Mouse (Mus musculus) kidney, embryonic 15.5 days (tissue): Measurements from ENCODE around the gene Sumo2. TPM values are rescaled to one million over a fixed set of nuclear protein-coding genes. Genes with fewer than 3 reads are reported as not detected.
A peak's percentile ranks its signal among the peaks of the same experiment; 100 is the strongest.

Experiments
- ATAC-seq: fragments of 200-750 bp; cut with Nextera tagmentation; replicated peaks from 2 replicates; pipeline ENCODE4 v1.8.0; 2017; ENCODE audit warnings: moderate TSS enrichment; ENCODE audit not compliant: low FRiP score
- H3K27ac ChIP-seq: fragments of 300-500 bp; sonication (generic); 2 replicates; pipeline ENCODE4 v1.5.1; 2015; ENCODE audit warnings: mild to moderate bottlenecking, inconsistent platforms
- H3K27me3 ChIP-seq: fragments of 300-500 bp; sonication (generic); 2 replicates; pipeline ENCODE4 v1.6.1; 2015; ENCODE audit warnings: inconsistent platforms
- H3K36me3 ChIP-seq: fragments of 300-500 bp; sonication (generic); 2 replicates; pipeline ENCODE4 v1.6.1; 2015; ENCODE audit warnings: inconsistent platforms
- H3K4me1 ChIP-seq: fragments of 300-500 bp; sonication (generic); 2 replicates; pipeline ENCODE4 v1.6.1; 2015; ENCODE audit warnings: inconsistent platforms
- H3K4me2 ChIP-seq: fragments of 300-500 bp; sonication (generic); 2 replicates; pipeline ENCODE4 v1.6.1; 2015; ENCODE audit warnings: moderate library complexity, mild to moderate bottlenecking, inconsistent platforms
- H3K4me3 ChIP-seq: fragments of 300-500 bp; sonication (generic); replicated peaks from 2 replicates; pipeline ENCODE4 v1.5.1; 2015; ENCODE audit warnings: mild to moderate bottlenecking, inconsistent platforms
- H3K9ac ChIP-seq: fragments of 300-500 bp; sonication (generic); 2 replicates; pipeline ENCODE4 v1.6.1; 2015; ENCODE audit warnings: mild to moderate bottlenecking, inconsistent platforms
- H3K9me3 ChIP-seq: fragments of 300-500 bp; sonication (generic); replicated peaks from 2 replicates; pipeline ENCODE4 v1.6.1; 2016; ENCODE audit warnings: inconsistent platforms
- WGBS: fragments of 180-500 bp; shearing (Covaris S2); methylation state at CpG from one replicate; pipeline ENCODE4 v1.1.7; 2015; ENCODE audit warnings: mixed read lengths; 5-methylcytosine and 5-hydroxymethylcytosine counted together
- polyA plus RNA-seq: library from polyadenylated mRNA; unstranded; fragments of >200 nt; fragmentation: Nextera tagmentation; extraction: Ambion mirVana; gene quantifications from 2 replicates; pipeline ENCODE4 v1.2.1, GENCODE M21; 2015

Sumo2 gene
- polyA plus RNA-seq, result 1,007 and 1,133 TPM in 2 replicates

DNA sequence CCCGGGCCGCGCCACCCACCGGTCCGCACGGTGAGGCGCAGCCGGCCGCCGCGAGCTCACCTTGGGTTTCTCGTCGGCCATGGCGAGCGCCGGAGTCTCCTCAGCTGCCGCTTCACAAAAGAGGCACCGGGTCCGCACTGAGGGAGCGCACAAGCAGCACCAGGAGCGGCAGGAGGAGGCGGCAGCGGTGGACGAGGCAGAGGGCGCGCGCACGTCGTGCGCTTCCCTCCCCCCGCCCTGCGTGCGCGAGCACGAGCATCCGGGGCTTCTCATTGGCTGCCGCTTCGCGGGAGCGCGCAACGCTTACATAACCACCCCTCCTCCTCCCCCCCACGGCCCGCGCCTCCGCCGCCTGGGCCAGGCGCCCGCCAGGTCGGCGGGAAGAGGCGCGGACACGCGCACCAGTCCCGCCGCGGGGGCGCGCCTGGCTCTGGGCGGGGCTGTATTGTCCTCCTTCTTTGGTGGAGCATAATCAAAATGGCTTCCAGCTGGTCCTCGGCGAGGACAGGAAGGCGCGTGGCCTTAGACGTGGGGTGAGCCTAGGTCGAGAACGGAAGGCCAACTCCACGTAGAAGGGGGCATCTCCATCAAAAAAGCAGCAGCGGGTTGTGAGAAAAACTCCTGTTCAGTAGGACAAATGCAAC lies at the start of gene Sumo2:
TSS of gene Sumo2 (minus strand) at position 239 of the 644 bp plus-strand sequence.
- peak within 1 kb of the TSS; percentile 99 for H3K9ac ChIP-seq
- ATAC-seq, result peak; percentile 93
- H3K27me3 ChIP-seq, result no peaks in the 10 kb centered on the region
- peak within 1 kb of the TSS; percentile 100 for H3K27ac ChIP-seq
- no peaks in the 10 kb centered on the region for H3K9me3 ChIP-seq
- WGBS, result under 1% methylated on average over 70 of the region's 70 CpGs
- peak within 1 kb of the TSS; percentile 65 for H3K4me2 ChIP-seq
- peaks cover 31% of the 10 kb centered on the region for H3K36me3 ChIP-seq
- peak within 1 kb of the TSS; percentile 99 for H3K4me3 ChIP-seq
- peaks cover 26% of the 10 kb centered on the region for H3K4me1 ChIP-seq

- Histone ChIP-seq H3K27me3 (no peaks in the 10 kb centered on the region), H3K9ac (no peak overlapping the region), H3K9me3 (no peaks in the 10 kb centered on the region), H3K4me3 (no peak overlapping the region), H3K4me2 (no peak overlapping the region), H3K4me1 (no peaks in the 10 kb centered on the region), H3K36me3 (peaks cover 97% of the 10 kb centered on the region), H3K27ac (no peak overlapping the region)
- 86% methylated on average over 7 of the region's 7 CpGs for WGBS
- ATAC-seq, result no peak
Observed at GRCm38 (mm10) chr11:115585573-115586100, 49.6 kb upstream of the Sumo2 start.

DNA sequence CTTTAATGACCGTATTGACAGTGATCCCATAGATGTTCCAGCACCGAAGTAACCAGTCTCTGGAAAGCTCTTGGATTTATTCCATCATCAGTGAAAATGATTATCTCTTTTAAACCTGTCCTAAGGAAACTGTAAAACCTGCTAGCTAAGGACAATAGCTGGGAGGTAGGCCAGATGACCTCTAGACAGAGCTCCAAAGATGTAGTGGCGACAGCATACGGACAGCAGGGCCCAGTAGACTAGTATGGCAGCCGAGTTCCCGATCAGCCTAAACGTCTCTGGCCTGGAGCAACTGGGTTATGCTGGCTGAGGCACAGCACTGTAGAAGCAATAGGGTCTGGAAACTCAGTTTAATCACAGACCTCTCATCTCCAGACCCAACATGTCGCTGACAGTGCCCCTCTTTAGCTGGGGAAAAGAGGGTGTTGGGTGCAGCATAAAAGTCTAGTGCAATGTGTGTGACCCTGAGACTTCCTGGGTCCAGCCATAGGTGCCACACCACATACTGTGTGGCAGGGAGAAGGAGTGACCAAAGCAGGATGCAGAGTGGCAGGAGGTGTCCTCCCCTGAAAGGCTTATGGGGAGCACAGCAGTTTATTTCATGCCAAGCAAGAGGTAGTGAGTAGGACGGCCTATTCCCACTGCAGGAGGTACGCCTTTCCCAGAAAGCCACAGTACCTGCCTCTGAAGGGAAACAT lies 48.4 kb upstream of the Sumo2 start:
- ATAC-seq, result no peak
- WGBS, result 87% methylated on average over 10 of the region's 10 CpGs

GRCm38 (mm10) chr11:115582913-115583606 lies 47.0 kb upstream of the Sumo2 start:
- ATAC-seq, result no peak
- no peaks in the 10 kb centered on the region for H3K27me3 ChIP-seq
- H3K36me3 ChIP-seq, result peaks cover 99% of the 10 kb centered on the region
- no peaks in the 10 kb centered on the region for H3K9me3 ChIP-seq
- no peak overlapping the region for H3K27ac ChIP-seq
- H3K9ac ChIP-seq, result no peak overlapping the region
- no peaks in the 10 kb centered on the region for H3K4me1 ChIP-seq
- H3K4me2 ChIP-seq, result no peak overlapping the region
- H3K4me3 ChIP-seq, result no peak overlapping the region
- 85% methylated on average over 10 of the region's 10 CpGs for WGBS

More for the DNA sequence above, 48.4 kb upstream of the Sumo2 start:
- Histone ChIP-seq H3K4me2 (no peak overlapping the region), H3K4me3 (no peak overlapping the region), H3K36me3 (peaks cover 96% of the 10 kb centered on the region), H3K9ac (no peak overlapping the region), H3K27ac (no peak overlapping the region), H3K27me3 (no peaks in the 10 kb centered on the region), H3K4me1 (no peaks in the 10 kb centered on the region), H3K9me3 (no peaks in the 10 kb centered on the region)

GRCm38 (mm10) chr11:115579080-115579479 lies 43.0 kb upstream of the Sumo2 start:
- no peaks in the 10 kb centered on the region for H3K27me3 ChIP-seq
- H3K4me3 ChIP-seq, result no peak overlapping the region
- H3K4me1 ChIP-seq, result no peaks in the 10 kb centered on the region
- H3K4me2 ChIP-seq, result no peak overlapping the region
- no peak for ATAC-seq
- no peak overlapping the region for H3K27ac ChIP-seq
- H3K9me3 ChIP-seq, result no peaks in the 10 kb centered on the region
- no peak overlapping the region for H3K9ac ChIP-seq
- H3K36me3 ChIP-seq, result peaks cover 80% of the 10 kb centered on the region

GRCm38 (mm10) chr11:115564961-115565360 lies 28.9 kb upstream of the Sumo2 start:
- WGBS, result 14% methylated on average over 7 of the region's 7 CpGs
- no peak for ATAC-seq
- no peaks in the 10 kb centered on the region for H3K27me3 ChIP-seq

DNA sequence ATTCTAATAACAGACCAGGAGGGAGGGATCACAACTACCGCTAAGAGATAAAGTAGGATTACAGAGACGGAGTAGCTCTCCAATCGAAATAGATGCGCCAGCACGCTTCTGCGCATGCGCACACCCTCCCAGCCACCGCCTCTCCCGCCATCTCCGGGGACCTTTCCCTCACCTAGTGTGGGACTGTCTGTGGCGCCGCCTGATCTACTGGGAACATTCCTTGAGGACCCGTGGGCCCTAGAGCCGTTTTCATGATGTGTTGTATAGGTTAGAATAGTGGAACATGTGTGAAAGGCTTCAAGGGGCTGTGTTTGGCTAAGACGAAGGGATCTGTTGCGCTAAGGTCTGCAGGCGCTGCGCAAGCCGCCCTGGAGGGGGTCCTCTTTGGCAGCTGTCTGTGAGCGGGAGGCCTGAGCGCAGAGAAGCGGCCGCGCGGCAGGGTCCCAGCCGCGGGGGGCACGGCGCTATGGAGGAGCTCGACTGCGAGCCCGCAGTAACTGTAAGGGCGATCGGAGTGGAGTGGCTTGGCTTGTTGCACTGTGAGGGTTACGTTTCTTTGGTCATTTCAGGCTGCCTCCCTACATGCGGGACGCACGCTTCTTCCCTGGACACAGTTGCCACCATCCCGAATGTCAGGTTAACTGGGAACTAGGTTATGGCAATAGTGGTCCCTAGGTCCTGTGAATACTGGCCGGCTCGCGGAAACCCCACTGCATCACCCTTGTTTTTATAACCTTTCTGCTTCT lies 28.2 kb upstream of the Sumo2 start, which contains the start of gene Nup85:
TSS of gene Nup85 (plus strand) at position 371 of the 746 bp plus-strand sequence.
- H3K4me3 ChIP-seq, result peak within 1 kb of the TSS; percentile 84
- WGBS, result under 1% methylated on average over 42 of the region's 42 CpGs
- peaks cover 16% of the 10 kb centered on the region for H3K4me1 ChIP-seq
- H3K27ac ChIP-seq, result peak within 1 kb of the TSS; percentile 84
- no peaks in the 10 kb centered on the region for H3K9me3 ChIP-seq
- H3K36me3 ChIP-seq, result peaks cover 30% of the 10 kb centered on the region
- H3K27me3 ChIP-seq, result no peaks in the 10 kb centered on the region
- peak within 1 kb of the TSS; percentile 77 for H3K4me2 ChIP-seq
- peak within 1 kb of the TSS; percentile 73 for H3K9ac ChIP-seq
- ATAC-seq, result peak; percentile 94

More at GRCm38 (mm10) chr11:115564961-115565360, 28.9 kb upstream of the Sumo2 start:
- H3K36me3 ChIP-seq, result peaks cover 37% of the 10 kb centered on the region
- H3K27ac ChIP-seq, result no peak overlapping the region
- peak overlapping the region; percentile 84 for H3K4me3 ChIP-seq
- H3K4me1 ChIP-seq, result peaks cover 16% of the 10 kb centered on the region
- no peaks in the 10 kb centered on the region for H3K9me3 ChIP-seq
- H3K9ac ChIP-seq, result peak overlapping the region; percentile 73
- H3K4me2 ChIP-seq, result peak overlapping the region; percentile 77

DNA sequence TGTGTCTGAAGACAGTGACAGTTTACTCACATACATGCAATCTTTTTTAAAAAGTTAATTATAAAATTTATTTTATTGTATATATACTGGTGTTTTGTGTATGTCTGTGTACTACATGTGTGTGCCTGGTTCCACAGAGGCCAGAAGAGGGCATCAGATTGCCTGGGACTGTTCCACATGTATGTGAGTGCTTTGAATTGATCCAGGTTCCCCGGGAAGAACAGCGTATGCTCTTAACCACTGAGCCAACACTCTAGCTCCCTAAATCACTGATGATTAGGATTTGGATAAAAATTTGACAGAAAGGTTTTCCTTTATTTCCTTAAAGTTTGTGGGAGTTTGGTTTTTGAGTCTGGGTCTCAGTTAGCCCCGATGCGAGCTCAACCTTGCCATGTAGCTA lies 27.3 kb upstream of the Sumo2 start:
- ATAC-seq, result no peak

GRCm38 (mm10) chr11:115555717-115556116 lies 19.6 kb upstream of the Sumo2 start:
- H3K27ac ChIP-seq, result no peak overlapping the region
- no peak for ATAC-seq
- H3K4me2 ChIP-seq, result no peak overlapping the region
- no peak overlapping the region for H3K4me3 ChIP-seq
- H3K9me3 ChIP-seq, result no peaks in the 10 kb centered on the region
- 80% methylated on average over 17 of the region's 17 CpGs for WGBS
- no peaks in the 10 kb centered on the region for H3K36me3 ChIP-seq
- no peaks in the 10 kb centered on the region for H3K27me3 ChIP-seq
- H3K9ac ChIP-seq, result no peak overlapping the region
- no peaks in the 10 kb centered on the region for H3K4me1 ChIP-seq

More for the DNA sequence above, 27.3 kb upstream of the Sumo2 start:
- Histone ChIP-seq H3K9ac (peak overlapping the region; percentile 73), H3K4me1 (peaks cover 16% of the 10 kb centered on the region), H3K9me3 (no peaks in the 10 kb centered on the region), H3K27ac (peak overlapping the region; percentile 84), H3K4me2 (peak overlapping the region; percentile 77), H3K4me3 (peak overlapping the region; percentile 84), H3K36me3 (peaks cover 21% of the 10 kb centered on the region), H3K27me3 (no peaks in the 10 kb centered on the region)
- WGBS, result 41% methylated on average over 4 of the region's 4 CpGs

DNA sequence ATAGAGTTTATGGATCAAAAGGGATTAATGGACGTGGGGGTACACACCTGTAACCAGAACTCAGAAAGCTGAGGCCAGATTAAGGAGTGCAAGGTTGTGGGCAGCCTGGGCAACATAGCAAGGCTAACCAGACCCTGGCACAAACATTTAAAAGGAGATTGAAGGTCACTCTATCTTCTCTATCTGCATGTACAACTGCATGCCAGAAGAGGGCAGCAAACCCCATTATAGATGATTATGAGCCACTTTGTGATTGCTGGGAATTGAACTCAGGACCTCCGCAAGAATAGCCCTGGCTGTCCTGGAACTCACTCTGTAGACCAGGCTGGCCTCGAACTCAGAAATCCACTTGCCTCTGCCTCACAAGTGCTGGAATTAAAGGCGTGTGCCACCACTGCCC lies 16.7 kb upstream of the Sumo2 start:
- Histone ChIP-seq H3K27ac (no peak overlapping the region), H3K9me3 (peaks cover 4% of the 10 kb centered on the region; the same call in 1 of the 2 replicates), H3K27me3 (no peaks in the 10 kb centered on the region), H3K9ac (no peak overlapping the region), H3K4me2 (no peak overlapping the region), H3K36me3 (no peaks in the 10 kb centered on the region), H3K4me1 (no peaks in the 10 kb centered on the region), H3K4me3 (no peak overlapping the region)
- ATAC-seq, result no peak
- WGBS, result 66% methylated on average over 4 of the region's 4 CpGs

- H3K4me2 ChIP-seq, result no peak overlapping the region
- no peaks in the 10 kb centered on the region; the same call in 1 of the 2 replicates for H3K27me3 ChIP-seq
- no peaks in the 10 kb centered on the region for H3K9me3 ChIP-seq
- no peak overlapping the region for H3K4me3 ChIP-seq
- ATAC-seq, result no peak
- no peak overlapping the region for H3K27ac ChIP-seq
- no peaks in the 10 kb centered on the region for H3K4me1 ChIP-seq
- no peak overlapping the region for H3K9ac ChIP-seq
- no peaks in the 10 kb centered on the region for H3K36me3 ChIP-seq
- WGBS, result 67% methylated on average over 4 of the region's 4 CpGs
Observed at GRCm38 (mm10) chr11:115543571-115543970, 7.5 kb upstream of the Sumo2 start.
